Mouse (Mus musculus) adrenal gland, postnatal 36 days (tissue): Measurements from ENCODE around the gene Dexi. TPM values are rescaled to one million over a fixed set of nuclear protein-coding genes. Genes with fewer than 3 reads are reported as not detected.

Experiments used
- DNase-seq, 2 experiments: peaks; one replicate each; pipeline ENCODE4 v3.0.0; 2021; ENCODE audit warnings: mixed read lengths in 1 of 2
- total RNA-seq, 2 experiments: library from RNA; stranded (reverse); gene quantifications; 2 replicates each; pipeline ENCODE4 v1.2.3; 2021

Dexi gene
- total RNA-seq, 2 experiments from 2014 or later, result 21.0 to 22.4 TPM

DNA sequence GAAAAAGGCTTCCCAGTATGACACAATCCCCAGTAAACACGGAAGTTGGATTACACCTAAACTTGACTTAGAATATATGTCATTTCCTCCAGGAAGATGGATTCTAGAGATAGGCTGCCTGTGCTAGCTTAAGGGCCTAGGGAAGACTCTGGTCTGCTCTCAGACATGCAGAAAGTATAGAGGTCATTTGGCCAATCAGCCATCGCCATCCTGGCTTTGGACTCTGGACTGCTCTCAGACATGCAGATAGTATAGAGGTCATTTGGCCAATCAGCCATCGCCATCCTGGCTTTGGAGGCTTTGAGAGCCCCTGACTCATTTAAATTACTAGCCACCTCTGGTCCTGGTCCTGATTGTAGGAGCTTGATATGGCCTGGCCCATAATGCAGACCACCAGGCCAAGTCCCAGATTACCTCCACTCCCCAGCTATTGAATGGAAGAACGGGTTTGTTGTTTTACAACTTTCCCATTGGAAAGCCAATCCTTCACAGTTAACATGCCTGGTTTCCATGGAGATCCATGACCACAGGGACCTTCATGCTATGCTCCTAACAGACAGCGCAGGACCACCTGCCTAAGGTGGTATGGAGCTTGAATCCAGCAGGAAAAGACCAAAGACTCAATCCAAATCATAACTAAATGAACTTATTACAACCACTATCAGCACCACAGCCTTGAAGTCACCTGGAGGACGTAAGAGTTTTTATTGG is 88.8 kb downstream of the Dexi start:
- no peak for DNase-seq

Other genes with a start within 250 kb of the Dexi start
- 1 to 10 TPM; 6.0 to 7.0 TPM for gene Emp2, start 229.1 kb downstream of the Dexi start, total RNA-seq
- gene Tekt5, start 147.6 kb downstream of the Dexi start, total RNA-seq, result not detected
- 10 to 100 TPM; 27.3 to 29.6 TPM for gene Nubp1, start 131.1 kb downstream of the Dexi start, total RNA-seq
- gene Tvp23a, start 95.7 kb downstream of the Dexi start, total RNA-seq, result 1 to 10 TPM; 1.2 to 1.6 TPM
- 1 to 10 TPM; 1.7 TPM for gene Ciita, start 63.0 kb downstream of the Dexi start, total RNA-seq
- 10 to 100 TPM; 37.4 to 46.9 TPM for gene Clec16a, start 2.3 kb upstream of the Dexi start, total RNA-seq
- 1 to 10 TPM; 3.1 to 3.5 TPM for gene Socs1, start 242.5 kb upstream of the Dexi start, total RNA-seq
- not detected for gene Tnp2, start 245.6 kb upstream of the Dexi start, total RNA-seq
- not detected for gene Prm3, start 247.9 kb upstream of the Dexi start, total RNA-seq